Mouse (Mus musculus) liver, embryonic 11.5 days (tissue): ENCODE data around the gene Rbm47. TPM values are rescaled to one million over a fixed set of nuclear protein-coding genes. Genes with fewer than 3 reads are reported as not detected.
"Not testable (repeated sequence)": the region's sequence is repeated elsewhere in the genome, so short reads cannot be mapped to it uniquely, and the experiment has no call there.

Source experiments
- ATAC-seq: fragments of 200-750 bp; cut with Nextera tagmentation; replicated peaks from 2 replicates; pipeline ENCODE4 v1.8.0; 2017; ENCODE audit warnings: moderate number of reproducible peaks, mild to moderate bottlenecking, moderate TSS enrichment, moderate library complexity; ENCODE audit not compliant: low FRiP score
- DNase-seq: peaks from one replicate; pipeline ENCODE4 v3.0.0-alpha.2; 2017; ENCODE audit warnings: low spot score
- H3K27ac ChIP-seq: fragments of 300-500 bp; sonication (generic); 2 replicates; pipeline ENCODE4 v1.5.1; 2014; ENCODE audit warnings: mild to moderate bottlenecking, low read depth, low read length, control low read depth
- H3K27me3 ChIP-seq: fragments of 300-500 bp; sonication (generic); replicated peaks from 2 replicates; pipeline ENCODE4 v1.6.1; 2014; ENCODE audit warnings: low read length, mixed read lengths; ENCODE audit not compliant: control insufficient read depth, insufficient read depth
- H3K36me3 ChIP-seq: fragments of 300-500 bp; sonication (generic); 2 replicates; pipeline ENCODE4 v1.6.1; 2014; ENCODE audit warnings: mild to moderate bottlenecking, low read length, moderate library complexity, mixed read lengths; ENCODE audit not compliant: control insufficient read depth, insufficient read depth
- H3K4me1 ChIP-seq: fragments of 300-500 bp; sonication (generic); replicated peaks from 2 replicates; pipeline ENCODE4 v1.6.1; 2014; ENCODE audit warnings: low read length, mixed read lengths; ENCODE audit not compliant: control insufficient read depth, insufficient read depth
- H3K4me2 ChIP-seq: fragments of 300-500 bp; sonication (generic); 2 replicates; pipeline ENCODE4 v1.6.1; 2014; ENCODE audit warnings: mild to moderate bottlenecking, control low read depth, moderate library complexity
- H3K4me3 ChIP-seq: fragments of 300-500 bp; sonication (generic); 2 replicates; pipeline ENCODE4 v1.5.1; 2014; ENCODE audit warnings: low read depth, low read length, control low read depth
- H3K9ac ChIP-seq: fragments of 300-500 bp; sonication (generic); 2 replicates; pipeline ENCODE4 v1.6.1; 2014; ENCODE audit warnings: low read depth, low read length, control low read depth
- H3K9me3 ChIP-seq: fragments of 300-500 bp; sonication (generic); 2 replicates; pipeline ENCODE4 v1.6.1; 2016; ENCODE audit warnings: low read length, inconsistent platforms, mixed read lengths; ENCODE audit not compliant: control insufficient read depth
- WGBS: fragments of 180-500 bp; shearing (Covaris S2); extraction: QIAGEN DNeasy Blood & Tissue Kit; methylation state at CpG from one replicate; pipeline ENCODE4 v1.1.7; 2014; 5-methylcytosine and 5-hydroxymethylcytosine counted together
- microRNA-seq: library from miRNA; unstranded; fragments of <30 nt; microRNA quantifications from one replicate; pipeline ENCODE4, GENCODE M21; 2017; ENCODE audit warnings: borderline number of aligned reads
- polyA plus RNA-seq: library from polyadenylated mRNA; unstranded; fragments of >200 nt; fragmentation: Nextera tagmentation; extraction: Ambion mirVana; gene quantifications from 2 replicates; pipeline ENCODE4 v1.2.1, GENCODE M21; 2014

Gene Rbm47
- polyA plus RNA-seq, 1 experiment from 2014 or later, result 13.5 TPM

GRCm38 (mm10) chr5:65991191-65991590 lies 181.7 kb downstream of the Rbm47 start:
- Histone ChIP-seq H3K27me3 (no peaks in the 10 kb centered on the region), H3K9ac (no peak overlapping the region), H3K36me3 (no peaks in the 10 kb centered on the region), H3K27ac (no peak overlapping the region), H3K4me3 (no peak overlapping the region), H3K4me1 (no peaks in the 10 kb centered on the region), H3K4me2 (no peak overlapping the region), H3K9me3 (no peaks in the 10 kb centered on the region)
- WGBS, result 69% methylated on average over 2 of the region's 2 CpGs
- ATAC-seq (no peak; the same call in 1 of the 2 replicates), DNase-seq (no peak)

- H3K27me3 ChIP-seq, H3K9me3 ChIP-seq, DNase-seq, H3K4me3 ChIP-seq, H3K27ac ChIP-seq, ATAC-seq, H3K36me3 ChIP-seq, H3K4me1 ChIP-seq, H3K9ac ChIP-seq, H3K4me2 ChIP-seq: not testable (repeated sequence)
- whole genome bisulfite sequencing, result 69% methylated on average over 3 of the region's 3 CpGs
These were observed 185.9 kb downstream of the Rbm47 start for GRCm38 (mm10) chr5:65987004-65987403.

- 86% methylated on average over 5 of the region's 5 CpGs for WGBS
- Histone ChIP-seq H3K27ac (no peak overlapping the region), H3K4me2 (no peak overlapping the region), H3K27me3 (no peaks in the 10 kb centered on the region), H3K4me3 (no peak overlapping the region), H3K36me3 (no peaks in the 10 kb centered on the region), H3K4me1 (no peaks in the 10 kb centered on the region), H3K9me3 (no peaks in the 10 kb centered on the region), H3K9ac (no peak overlapping the region)
- no peak for DNase-seq
- no peak for ATAC-seq
These were observed 186.5 kb downstream of the Rbm47 start for GRCm38 (mm10) chr5:65986426-65986825.

GRCm38 (mm10) chr5:65975731-65976130 lies 197.2 kb downstream of the Rbm47 start:
- DNase-seq, result no peak
- H3K27me3 ChIP-seq, result no peaks in the 10 kb centered on the region

GRCm38 (mm10) chr5:65973189-65973588 lies 199.7 kb downstream of the Rbm47 start:
- no peak overlapping the region for H3K4me3 ChIP-seq
- no peaks in the 10 kb centered on the region for H3K27me3 ChIP-seq
- no peak overlapping the region for H3K4me2 ChIP-seq
- WGBS, result 59% methylated on average over 2 of the region's 2 CpGs
- H3K9ac ChIP-seq, result no peak overlapping the region
- ATAC-seq, result no peak
- H3K27ac ChIP-seq, result no peak overlapping the region
- no peaks in the 10 kb centered on the region for H3K4me1 ChIP-seq
- H3K9me3 ChIP-seq, result no peaks in the 10 kb centered on the region
- DNase-seq, result no peak
- H3K36me3 ChIP-seq, result no peaks in the 10 kb centered on the region

More at GRCm38 (mm10) chr5:65975731-65976130, 197.2 kb downstream of the Rbm47 start:
- Histone ChIP-seq H3K4me1 (no peaks in the 10 kb centered on the region), H3K4me2 (no peak overlapping the region), H3K9ac (no peak overlapping the region), H3K36me3 (no peaks in the 10 kb centered on the region), H3K27ac (no peak overlapping the region), H3K4me3 (no peak overlapping the region), H3K9me3 (no peaks in the 10 kb centered on the region)
- 86% methylated on average over 13 of the region's 13 CpGs for WGBS
- no peak for ATAC-seq

GRCm38 (mm10) chr5:65968004-65968403 lies 204.9 kb downstream of the Rbm47 start:
- H3K9me3 ChIP-seq, result no peaks in the 10 kb centered on the region
- no peaks in the 10 kb centered on the region for H3K36me3 ChIP-seq
- no peak overlapping the region for H3K9ac ChIP-seq
- no peak overlapping the region for H3K4me2 ChIP-seq
- H3K4me1 ChIP-seq, result no peaks in the 10 kb centered on the region
- DNase-seq (no peak), ATAC-seq (no peak)
- H3K27ac ChIP-seq, result no peak overlapping the region
- no peak overlapping the region for H3K4me3 ChIP-seq
- no peaks in the 10 kb centered on the region for H3K27me3 ChIP-seq
- 87% methylated on average over 3 of the region's 3 CpGs for WGBS

- Histone ChIP-seq H3K4me1 (no peaks in the 10 kb centered on the region), H3K4me3 (no peak overlapping the region), H3K9ac (no peak overlapping the region), H3K36me3 (no peaks in the 10 kb centered on the region), H3K9me3 (no peaks in the 10 kb centered on the region), H3K27ac (no peak overlapping the region), H3K4me2 (no peak overlapping the region), H3K27me3 (no peaks in the 10 kb centered on the region)
- whole genome bisulfite sequencing, result 53% methylated on average over 12 of the region's 12 CpGs
- DNase-seq (no peak), ATAC-seq (no peak)
These were observed 205.8 kb downstream of the Rbm47 start for GRCm38 (mm10) chr5:65967091-65967490.

Small RNAs within 50 kb of the gene (microRNA-seq; reads per million reads assigned to microRNA genes)
- not detected for gene Gm25952

Other genes with a start within 250 kb of the Rbm47 start
- 0.14 TPM in 1 of 2 replicates, not detected in the other for gene Chrna9, start 238.2 kb downstream of the Rbm47 start, polyA plus RNA-seq
- gene 9130230L23Rik, start 168.8 kb downstream of the Rbm47 start, polyA plus RNA-seq, result not detected in 2 replicates
- not detected in 2 replicates for gene Nsun7, start 86.8 kb upstream of the Rbm47 start, polyA plus RNA-seq